Mouse (Mus musculus): ENCODE measurements at regions not wholly inside any gene's neighbourhood (a gene's known extent, or its start where the extent isn't known, plus 50 kb on each side); places are given as distances from the start of the nearest gene placed in this dataset.

GRCm38 (mm10) chr11:20929426-20929825 is 98.6 kb upstream of the Lgalsl start:
- no peak for DNase-seq (ENCODE audit: low read depth, low spot score)

- DNase-seq (ENCODE audit: low read depth, low spot score), result no peak
Observed at GRCm38 (mm10) chr11:20930045-20930444, 99.2 kb upstream of the Lgalsl start.

GRCm38 (mm10) chr11:20930573-20930972 is 99.7 kb upstream of the Lgalsl start:
- DNase-seq (ENCODE audit: low read depth, low spot score), result no peak

- no peak for DNase-seq (ENCODE audit: low read depth, low spot score)
Observed at GRCm38 (mm10) chr11:20934191-20935062, 103.6 kb upstream of the Lgalsl start.

- no peak for DNase-seq (ENCODE audit: low read depth, low spot score)
Observed at GRCm38 (mm10) chr11:20935063-20935370, 104.2 kb upstream of the Lgalsl start.

GRCm38 (mm10) chr11:20935910-20936309 is 105.1 kb upstream of the Lgalsl start:
- no peak for DNase-seq (ENCODE audit: low read depth, low spot score)

- DNase-seq (ENCODE audit: low read depth, low spot score), result no peak
Observed at GRCm38 (mm10) chr11:20936996-20937395, 106.1 kb upstream of the Lgalsl start.

- DNase-seq (ENCODE audit: low read depth, low spot score), result no peak
Observed at GRCm38 (mm10) chr11:20937942-20938341, 107.1 kb upstream of the Lgalsl start.

- no peak for DNase-seq (ENCODE audit: low read depth, low spot score)
Observed at GRCm38 (mm10) chr11:20939644-20940043, 108.8 kb upstream of the Lgalsl start.

GRCm38 (mm10) chr11:20941546-20941945 is 110.7 kb upstream of the Lgalsl start:
- no peak for DNase-seq (ENCODE audit: low read depth, low spot score)

GRCm38 (mm10) chr11:20955561-20955960 is 124.7 kb upstream of the Lgalsl start:
- DNase-seq (ENCODE audit: low read depth, low spot score), result peak; percentile 71

GRCm38 (mm10) chr11:20957766-20958165 is 126.9 kb upstream of the Lgalsl start:
- DNase-seq (ENCODE audit: low read depth, low spot score), result no peak

- peak; percentile 37 for DNase-seq (ENCODE audit: low read depth, low spot score)
Observed at GRCm38 (mm10) chr11:20958233-20958632, 127.4 kb upstream of the Lgalsl start.

- no peak for DNase-seq (ENCODE audit: low read depth, low spot score)
Observed at GRCm38 (mm10) chr11:20960066-20960465, 129.2 kb upstream of the Lgalsl start.

- DNase-seq (ENCODE audit: low read depth, low spot score), result peak; percentile 16
Observed at GRCm38 (mm10) chr11:20960750-20961149, 129.9 kb upstream of the Lgalsl start.

GRCm38 (mm10) chr11:20961626-20962025 is 129.5 kb upstream of the Peli1 start:
- no peak for DNase-seq (ENCODE audit: low read depth, low spot score)

- no peak for DNase-seq (ENCODE audit: low read depth, low spot score)
Observed at GRCm38 (mm10) chr11:20965575-20966239, 125.4 kb upstream of the Peli1 start.

- DNase-seq (ENCODE audit: low read depth, low spot score), result no peak
Observed at GRCm38 (mm10) chr11:20967321-20967984, 123.6 kb upstream of the Peli1 start.

- DNase-seq (ENCODE audit: low read depth, low spot score), result no peak
Observed at GRCm38 (mm10) chr11:20968341-20968740, 122.8 kb upstream of the Peli1 start.

GRCm38 (mm10) chr11:20973141-20973540 is 118.0 kb upstream of the Peli1 start:
- DNase-seq (ENCODE audit: low read depth, low spot score), result no peak

- no peak for DNase-seq (ENCODE audit: low read depth, low spot score)
Observed at GRCm38 (mm10) chr11:20981588-20981987, 109.5 kb upstream of the Peli1 start.

- no peak for DNase-seq (ENCODE audit: low read depth, low spot score)
Observed at GRCm38 (mm10) chr11:20982010-20982409, 109.1 kb upstream of the Peli1 start.

- DNase-seq (ENCODE audit: low read depth, low spot score), result no peak
Observed at GRCm38 (mm10) chr11:20982500-20982899, 108.6 kb upstream of the Peli1 start.

All from ZHBTc4 (cell line).